Mouse (Mus musculus) liver, embryonic 11.5 days (tissue): ENCODE data around the gene Ccdc82. TPM values are rescaled to one million over a fixed set of nuclear protein-coding genes. Genes with fewer than 3 reads are reported as not detected.
A peak's percentile ranks its signal among the peaks of the same experiment; 100 is the strongest.

ENCODE experiments used
- ATAC-seq: fragments of 200-750 bp; cut with Nextera tagmentation; replicated peaks from 2 replicates; pipeline ENCODE4 v1.8.0; 2017; ENCODE audit warnings: moderate number of reproducible peaks, mild to moderate bottlenecking, moderate TSS enrichment, moderate library complexity; ENCODE audit not compliant: low FRiP score
- DNase-seq: peaks from one replicate; pipeline ENCODE4 v3.0.0-alpha.2; 2017; ENCODE audit warnings: low spot score
- H3K27ac ChIP-seq: fragments of 300-500 bp; sonication (generic); 2 replicates; pipeline ENCODE4 v1.5.1; 2014; ENCODE audit warnings: mild to moderate bottlenecking, low read depth, low read length, control low read depth
- H3K27me3 ChIP-seq: fragments of 300-500 bp; sonication (generic); replicated peaks from 2 replicates; pipeline ENCODE4 v1.6.1; 2014; ENCODE audit warnings: low read length, mixed read lengths; ENCODE audit not compliant: control insufficient read depth, insufficient read depth
- H3K36me3 ChIP-seq: fragments of 300-500 bp; sonication (generic); 2 replicates; pipeline ENCODE4 v1.6.1; 2014; ENCODE audit warnings: mild to moderate bottlenecking, low read length, moderate library complexity, mixed read lengths; ENCODE audit not compliant: control insufficient read depth, insufficient read depth
- H3K4me1 ChIP-seq: fragments of 300-500 bp; sonication (generic); replicated peaks from 2 replicates; pipeline ENCODE4 v1.6.1; 2014; ENCODE audit warnings: low read length, mixed read lengths; ENCODE audit not compliant: control insufficient read depth, insufficient read depth
- H3K4me2 ChIP-seq: fragments of 300-500 bp; sonication (generic); 2 replicates; pipeline ENCODE4 v1.6.1; 2014; ENCODE audit warnings: mild to moderate bottlenecking, control low read depth, moderate library complexity
- H3K4me3 ChIP-seq: fragments of 300-500 bp; sonication (generic); 2 replicates; pipeline ENCODE4 v1.5.1; 2014; ENCODE audit warnings: low read depth, low read length, control low read depth
- H3K9ac ChIP-seq: fragments of 300-500 bp; sonication (generic); 2 replicates; pipeline ENCODE4 v1.6.1; 2014; ENCODE audit warnings: low read depth, low read length, control low read depth
- H3K9me3 ChIP-seq: fragments of 300-500 bp; sonication (generic); 2 replicates; pipeline ENCODE4 v1.6.1; 2016; ENCODE audit warnings: low read length, inconsistent platforms, mixed read lengths; ENCODE audit not compliant: control insufficient read depth
- WGBS: fragments of 180-500 bp; shearing (Covaris S2); extraction: QIAGEN DNeasy Blood & Tissue Kit; methylation state at CpG from one replicate; pipeline ENCODE4 v1.1.7; 2014; 5-methylcytosine and 5-hydroxymethylcytosine counted together
- polyA plus RNA-seq: library from polyadenylated mRNA; unstranded; fragments of >200 nt; fragmentation: Nextera tagmentation; extraction: Ambion mirVana; gene quantifications from 2 replicates; pipeline ENCODE4 v1.2.1, GENCODE M21; 2014

Ccdc82 gene
- polyA plus RNA-seq, 1 experiment from 2014 or later: 15.1 TPM

DNA sequence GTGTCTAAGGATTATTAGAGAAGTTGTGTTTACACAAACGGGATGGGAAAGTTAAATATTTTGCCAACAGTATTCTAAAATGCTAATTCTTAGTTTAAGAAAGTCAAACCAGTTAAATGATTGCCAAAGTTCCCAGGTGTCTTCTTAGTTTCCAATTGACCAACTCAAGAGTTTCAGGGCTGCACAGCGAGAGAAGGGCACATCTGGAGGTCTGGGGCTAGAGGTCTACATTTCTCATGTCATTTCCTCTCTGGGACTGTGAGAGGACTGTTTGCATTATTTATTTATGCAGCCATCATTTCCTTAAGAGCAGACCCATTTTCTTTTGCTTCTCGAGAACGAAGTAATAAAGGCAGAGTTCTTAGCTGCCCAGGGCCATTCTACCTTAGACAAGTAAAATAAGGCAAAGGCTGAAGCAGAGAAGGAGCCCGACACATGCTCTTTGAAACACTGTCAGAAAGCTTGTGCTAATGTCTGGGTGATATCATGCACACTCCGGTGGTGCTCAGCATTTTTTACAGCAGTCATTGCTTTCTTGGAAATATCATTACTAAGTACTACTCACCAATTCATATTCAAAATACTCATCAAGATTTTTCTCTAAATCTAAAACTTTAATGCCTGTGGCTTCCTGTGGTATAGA lies 55.5 kb downstream of the Ccdc82 start:
- Histone ChIP-seq H3K27ac (no peak overlapping the region), H3K27me3 (no peaks in the 10 kb centered on the region), H3K9me3 (no peaks in the 10 kb centered on the region), H3K4me2 (no peak overlapping the region), H3K36me3 (no peaks in the 10 kb centered on the region), H3K9ac (no peak overlapping the region), H3K4me1 (peaks cover 24% of the 10 kb centered on the region), H3K4me3 (no peak overlapping the region)
- 65% methylated on average over 6 of the region's 6 CpGs for WGBS
- no peak for ATAC-seq
- no peak for DNase-seq

DNA sequence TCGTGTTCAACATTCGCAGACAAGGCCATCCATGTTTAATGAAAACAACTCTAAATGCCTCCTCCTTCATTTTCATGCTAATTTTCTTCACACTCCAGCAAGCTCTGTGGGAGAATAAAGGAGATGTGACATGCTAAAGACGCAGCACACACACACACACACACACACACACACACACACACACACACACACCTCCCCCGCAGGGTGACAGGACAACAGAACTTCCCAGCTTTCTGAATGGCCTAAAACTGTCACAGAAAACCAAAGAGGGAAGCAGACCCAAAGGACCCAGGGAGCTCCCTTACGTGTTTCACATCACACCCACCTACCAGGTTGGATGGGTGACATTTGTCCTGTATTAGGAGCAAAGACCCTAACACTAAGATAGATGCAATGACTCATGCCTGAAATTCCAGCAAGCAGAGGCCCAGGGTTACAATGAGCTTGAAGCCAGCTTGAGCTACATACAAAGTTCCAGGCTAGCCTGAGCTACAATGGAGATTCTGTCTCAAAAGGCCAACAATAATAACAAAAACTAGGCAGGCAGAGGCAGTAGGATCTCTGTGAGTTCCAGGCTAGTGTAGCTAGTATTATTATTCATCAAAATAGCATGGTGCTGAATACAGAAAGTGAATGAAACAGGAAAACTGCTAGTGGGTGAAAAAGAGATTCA lies 56.5 kb downstream of the Ccdc82 start:
- no peaks in the 10 kb centered on the region for H3K36me3 ChIP-seq
- ATAC-seq: no peak

DNA sequence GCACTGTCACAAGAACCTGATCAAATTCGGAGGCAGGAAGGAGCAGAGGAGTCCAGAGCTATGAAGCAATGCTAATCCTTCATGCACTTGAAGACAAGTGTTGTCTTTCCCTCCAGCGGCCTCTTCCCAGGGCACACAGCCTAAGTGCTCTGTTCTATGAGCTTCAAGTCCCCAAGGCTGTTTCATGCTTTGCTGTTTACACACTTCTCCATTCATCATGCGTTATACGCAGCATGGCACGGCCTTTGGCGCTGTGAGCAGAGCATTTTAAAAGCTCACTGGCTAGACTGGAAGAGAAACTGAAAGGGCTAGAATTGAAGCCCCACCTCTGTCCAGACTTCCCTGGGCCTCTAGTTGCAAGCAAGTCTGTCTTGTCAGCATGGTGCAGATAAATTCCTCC lies 57.2 kb downstream of the Ccdc82 start:
- no peaks in the 10 kb centered on the region for H3K27me3 ChIP-seq
- no peak overlapping the region for H3K4me3 ChIP-seq
- no peak overlapping the region for H3K27ac ChIP-seq
- no peaks in the 10 kb centered on the region for H3K9me3 ChIP-seq
- no peaks in the 10 kb centered on the region for H3K36me3 ChIP-seq
- H3K4me1 ChIP-seq: peaks cover 13% of the 10 kb centered on the region
- H3K9ac ChIP-seq: no peak overlapping the region
- ATAC-seq: 0 out of 2 replicates have a peak, but pooled peaks have one; percentile 29
- no peak for DNase-seq
- WGBS: 67% methylated on average over 6 of the region's 6 CpGs
- H3K4me2 ChIP-seq: no peak overlapping the region

More for the DNA sequence above, 56.5 kb downstream of the Ccdc82 start:
- no peak overlapping the region for H3K27ac ChIP-seq
- no peaks in the 10 kb centered on the region for H3K9me3 ChIP-seq
- 88% methylated on average over 5 of the region's 5 CpGs for WGBS
- H3K9ac ChIP-seq: no peak overlapping the region
- no peak overlapping the region for H3K4me2 ChIP-seq
- no peaks in the 10 kb centered on the region for H3K27me3 ChIP-seq
- no peak for DNase-seq
- peaks cover 20% of the 10 kb centered on the region for H3K4me1 ChIP-seq
- H3K4me3 ChIP-seq: no peak overlapping the region

DNA sequence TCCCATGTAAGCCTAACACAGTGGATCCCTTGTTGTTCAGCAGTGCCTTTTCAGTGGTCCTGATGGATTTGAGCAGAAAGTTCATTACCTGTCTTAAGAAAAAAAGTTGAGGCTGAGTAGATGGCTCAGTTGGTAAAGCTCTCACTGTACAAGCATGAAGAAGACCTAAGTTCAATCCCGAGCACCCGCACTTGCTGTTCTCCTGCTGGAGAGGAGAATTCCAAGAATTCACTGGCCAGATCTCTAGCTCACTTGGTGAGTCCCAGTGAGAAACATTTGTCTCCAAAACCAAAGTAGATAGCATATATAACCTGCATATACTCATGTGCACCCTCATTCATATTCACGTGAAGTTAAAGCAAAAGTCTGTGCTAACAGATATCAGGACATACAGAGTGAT lies 59.7 kb downstream of the Ccdc82 start:
- no peaks in the 10 kb centered on the region for H3K9me3 ChIP-seq
- no peaks in the 10 kb centered on the region for H3K36me3 ChIP-seq
- H3K27me3 ChIP-seq: no peaks in the 10 kb centered on the region
- H3K4me2 ChIP-seq: no peak overlapping the region
- 86% methylated on average over 3 of the region's 3 CpGs for WGBS
- no peak overlapping the region for H3K27ac ChIP-seq
- no peak overlapping the region for H3K4me3 ChIP-seq
- ATAC-seq (no peak), DNase-seq (no peak)
- peaks cover 17% of the 10 kb centered on the region for H3K4me1 ChIP-seq
- H3K9ac ChIP-seq: no peak overlapping the region

DNA sequence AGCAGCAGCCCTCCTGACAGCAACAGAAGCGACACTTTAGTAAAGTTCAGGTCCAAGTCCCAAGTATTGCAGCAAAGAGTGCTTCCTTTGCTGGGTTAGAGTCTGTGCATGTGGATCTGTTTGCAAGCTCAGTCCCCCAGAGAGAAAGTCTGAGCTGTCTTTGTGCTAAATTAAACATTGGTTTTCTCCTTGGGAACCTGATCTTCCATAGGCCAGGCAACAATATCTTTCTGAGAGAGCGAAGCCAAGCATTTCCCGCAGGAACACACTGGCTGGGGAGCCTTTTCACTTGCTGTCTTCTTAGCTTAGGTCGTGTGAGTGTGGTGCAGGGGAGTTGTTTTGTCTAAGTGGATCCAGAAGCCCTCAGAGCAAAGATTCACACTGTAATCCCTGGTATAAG lies 60.5 kb downstream of the Ccdc82 start:
- peaks cover 15% of the 10 kb centered on the region for H3K4me1 ChIP-seq
- no peak overlapping the region for H3K4me3 ChIP-seq
- no peaks in the 10 kb centered on the region for H3K27me3 ChIP-seq
- no peaks in the 10 kb centered on the region for H3K9me3 ChIP-seq
- no peaks in the 10 kb centered on the region for H3K36me3 ChIP-seq
- no peak overlapping the region for H3K9ac ChIP-seq
- DNase-seq (no peak), ATAC-seq (no peak)
- 70% methylated on average over 4 of the region's 4 CpGs for WGBS
- H3K4me2 ChIP-seq: no peak overlapping the region
- H3K27ac ChIP-seq: no peak overlapping the region

DNA sequence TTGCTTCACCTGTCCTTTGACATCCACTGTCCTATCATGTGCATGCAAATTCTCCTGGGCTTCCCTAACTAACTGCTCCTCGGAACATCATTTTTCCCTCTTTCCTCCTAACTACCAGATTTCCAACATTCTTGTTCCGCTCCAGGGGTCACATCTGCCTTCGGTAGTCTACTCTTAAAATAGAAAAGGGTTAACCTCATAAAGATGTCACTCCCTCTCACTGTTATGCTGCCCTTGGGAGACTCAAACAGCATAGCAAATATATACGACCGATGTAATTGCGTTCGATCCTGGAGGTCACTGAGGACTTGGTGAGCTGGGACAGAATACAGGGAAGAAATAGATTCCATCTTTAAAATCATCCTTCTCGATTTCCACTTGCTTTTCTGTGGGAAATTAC lies 62.0 kb downstream of the Ccdc82 start:
- H3K4me3 ChIP-seq: no peak overlapping the region
- no peaks in the 10 kb centered on the region for H3K27me3 ChIP-seq
- H3K27ac ChIP-seq: no peak overlapping the region
- no peaks in the 10 kb centered on the region for H3K36me3 ChIP-seq
- peaks cover 12% of the 10 kb centered on the region for H3K4me1 ChIP-seq
- H3K9ac ChIP-seq: no peak overlapping the region
- no peak for ATAC-seq
- 83% methylated on average over 8 of the region's 8 CpGs for WGBS
- no peaks in the 10 kb centered on the region for H3K9me3 ChIP-seq
- H3K4me2 ChIP-seq: no peak overlapping the region
- DNase-seq: no peak

DNA sequence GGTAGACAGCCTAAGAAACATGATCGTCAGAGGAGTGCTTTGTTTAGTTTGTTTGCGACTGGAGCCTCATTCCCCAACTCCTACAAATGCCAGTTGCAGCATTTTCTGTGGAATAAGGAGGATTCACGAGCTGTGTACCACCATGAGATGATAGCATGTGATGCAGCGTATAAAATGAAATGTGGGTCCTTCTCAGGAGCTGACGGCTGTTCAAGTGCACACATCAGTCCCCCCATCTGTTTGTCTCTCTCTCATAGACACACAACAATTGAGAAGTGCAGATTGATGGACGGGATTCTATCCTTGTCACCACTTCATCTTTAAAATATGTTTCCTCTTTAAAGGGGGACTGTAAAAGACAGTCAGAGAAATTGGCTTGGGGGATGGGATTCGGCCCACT lies 63.1 kb downstream of the Ccdc82 start:
- WGBS: 63% methylated on average over 7 of the region's 7 CpGs
- H3K4me2 ChIP-seq: no peak overlapping the region
- no peak for ATAC-seq

DNA sequence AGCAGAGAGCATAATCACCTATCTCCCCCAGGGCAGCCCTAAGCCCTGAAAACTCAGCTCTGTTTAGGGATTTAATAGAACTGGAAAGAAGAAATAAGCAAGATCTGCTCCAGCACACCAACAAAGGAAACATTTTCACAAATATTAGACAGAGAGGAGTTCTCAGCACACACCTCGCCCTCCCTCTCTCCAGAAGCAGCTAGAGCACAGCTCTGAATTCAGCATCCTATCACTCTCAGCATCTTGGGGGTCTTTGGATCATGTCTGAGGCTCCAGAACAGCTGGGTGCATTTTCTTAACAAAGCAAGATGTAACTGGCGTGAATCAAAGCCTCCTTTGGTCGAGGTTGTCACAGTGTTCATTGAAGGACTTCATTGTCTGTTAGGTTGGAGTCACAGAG lies 63.5 kb downstream of the Ccdc82 start:
- Histone ChIP-seq H3K4me1 (peaks cover 9% of the 10 kb centered on the region), H3K9me3 (no peaks in the 10 kb centered on the region), H3K27me3 (no peaks in the 10 kb centered on the region), H3K4me2 (no peak overlapping the region), H3K9ac (no peak overlapping the region), H3K27ac (no peak overlapping the region), H3K36me3 (no peaks in the 10 kb centered on the region), H3K4me3 (no peak overlapping the region)
- ATAC-seq (no peak), DNase-seq (no peak)
- 77% methylated on average over 3 of the region's 3 CpGs for WGBS

More for the DNA sequence above, 63.1 kb downstream of the Ccdc82 start:
- Histone ChIP-seq H3K4me1 (peaks cover 9% of the 10 kb centered on the region), H3K4me3 (no peak overlapping the region), H3K27ac (no peak overlapping the region), H3K36me3 (no peaks in the 10 kb centered on the region), H3K9me3 (no peaks in the 10 kb centered on the region), H3K27me3 (no peaks in the 10 kb centered on the region), H3K9ac (no peak overlapping the region)
- no peak for DNase-seq

DNA sequence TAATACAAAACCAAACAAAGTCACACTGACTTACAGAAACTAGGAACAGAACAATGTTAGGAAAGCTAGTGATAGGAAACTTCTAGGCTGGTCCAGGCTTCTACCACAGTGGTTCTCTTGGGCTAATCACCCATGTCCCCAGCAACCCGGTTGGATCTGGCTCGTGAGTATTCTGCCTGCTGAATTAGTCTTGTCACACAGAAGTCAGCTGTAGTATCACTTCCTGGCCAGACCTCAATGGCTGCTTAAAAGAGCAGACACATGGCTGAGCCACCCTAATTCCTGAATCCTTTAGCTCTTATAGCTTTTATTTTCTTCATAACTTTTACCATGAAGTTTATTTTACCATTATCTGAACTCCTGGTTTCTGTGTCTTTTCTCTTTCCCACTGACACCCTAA lies 64.3 kb downstream of the Ccdc82 start:
- H3K9ac ChIP-seq: no peak overlapping the region
- ATAC-seq (no peak), DNase-seq (no peak)
- H3K27me3 ChIP-seq: no peaks in the 10 kb centered on the region
- no peaks in the 10 kb centered on the region for H3K36me3 ChIP-seq
- H3K4me3 ChIP-seq: no peak overlapping the region
- no peak overlapping the region for H3K27ac ChIP-seq
- WGBS: 37% methylated on average over 2 of the region's 2 CpGs
- H3K4me1 ChIP-seq: peaks cover 9% of the 10 kb centered on the region
- H3K9me3 ChIP-seq: no peaks in the 10 kb centered on the region
- H3K4me2 ChIP-seq: no peak overlapping the region
